Mouse (Mus musculus) liver, adult 2 months (tissue): ENCODE measurements at regions not wholly inside any gene's neighbourhood (a gene's known extent, or its start where the extent isn't known, plus 50 kb on each side); places are given as distances from the start of the nearest gene placed in this dataset.

ENCODE experiments used
- CTCF ChIP-seq: fragments of 200-500 bp; IDR thresholded peaks from 2 replicates; pipeline ENCODE4 v1.5.1; 2011; ENCODE audit warnings: low read depth, low read length, control low read depth
- POLR2A ChIP-seq: fragments of 200-500 bp; IDR thresholded peaks from 2 replicates; pipeline ENCODE4 v1.6.1; 2011; ENCODE audit warnings: low read length, control low read depth; ENCODE audit not compliant: insufficient read depth; ENCODE audit errors: extremely low read depth

- TF ChIP-seq POLR2A = no peak
- no peak for TF ChIP-seq CTCF
Measured at GRCm38 (mm10) chr13:99058131-99058970, 74.0 kb upstream of the 1700024P04Rik start.
